Mouse (Mus musculus): Measurements from ENCODE around the gene Pidd1.
A peak's percentile ranks its signal among the peaks of the same experiment; 100 is the strongest.

Pidd1 gene

GRCm38 (mm10) chr7:141443828-141444237 is at the start of gene Pidd1:
Pidd1 (minus strand) TSS chr7:141444025.
- peak; percentile 21 to 25 for DNase-seq (ENCODE audit: low spot score in 2 of 2)

- no peak for DNase-seq (ENCODE audit: low spot score in 2 of 2)
Measured at GRCm38 (mm10) chr7:141492738-141493137, 48.9 kb upstream of the Pidd1 start.

- DNase-seq (ENCODE audit: low spot score in 2 of 2) = no peak
Measured at GRCm38 (mm10) chr7:141491151-141491550, 47.3 kb upstream of the Pidd1 start.

- DNase-seq (ENCODE audit: low spot score in 2 of 2) = no peak
Measured at GRCm38 (mm10) chr7:141487141-141487540, 43.3 kb upstream of the Pidd1 start.

- DNase-seq (ENCODE audit: low spot score in 2 of 2) = no peak
Measured at GRCm38 (mm10) chr7:141486239-141486638, 42.4 kb upstream of the Pidd1 start.

GRCm38 (mm10) chr7:141485606-141486005 is 41.8 kb upstream of the Pidd1 start:
- no peak for DNase-seq (ENCODE audit: low spot score in 2 of 2)

- no peak for DNase-seq (ENCODE audit: low spot score in 2 of 2)
Measured at GRCm38 (mm10) chr7:141485186-141485585, 41.4 kb upstream of the Pidd1 start.

GRCm38 (mm10) chr7:141484186-141485120 is 40.6 kb upstream of the Pidd1 start:
- DNase-seq (ENCODE audit: low spot score in 2 of 2) = no peak

GRCm38 (mm10) chr7:141483114-141483653 is 39.4 kb upstream of the Pidd1 start:
- no peak for DNase-seq (ENCODE audit: low spot score in 2 of 2)

GRCm38 (mm10) chr7:141482531-141483024 is 38.8 kb upstream of the Pidd1 start:
- no peak for DNase-seq (ENCODE audit: low spot score in 2 of 2)

GRCm38 (mm10) chr7:141481498-141482401 is 37.9 kb upstream of the Pidd1 start:
- no peak for DNase-seq (ENCODE audit: low spot score in 2 of 2)

- DNase-seq (ENCODE audit: low spot score in 2 of 2) = peak in 1 of 2 experiments; percentile 67
Measured at GRCm38 (mm10) chr7:141480842-141481497, 37.1 kb upstream of the Pidd1 start.

GRCm38 (mm10) chr7:141478270-141478748 is 34.5 kb upstream of the Pidd1 start:
- no peak for DNase-seq (ENCODE audit: low spot score in 2 of 2)

- no peak for DNase-seq (ENCODE audit: low spot score in 2 of 2)
Measured at GRCm38 (mm10) chr7:141477578-141478269, 33.9 kb upstream of the Pidd1 start.

- DNase-seq (ENCODE audit: low spot score in 2 of 2) = no peak
Measured at GRCm38 (mm10) chr7:141476981-141477370, 33.2 kb upstream of the Pidd1 start.

- peak; percentile 59 to 74 for DNase-seq (ENCODE audit: low spot score in 2 of 2)
Measured at GRCm38 (mm10) chr7:141476226-141476980, 32.6 kb upstream of the Pidd1 start.

GRCm38 (mm10) chr7:141475805-141476158 is 32.0 kb upstream of the Pidd1 start:
- no peak for DNase-seq (ENCODE audit: low spot score in 2 of 2)

GRCm38 (mm10) chr7:141475011-141475804 is 31.4 kb upstream of the Pidd1 start, which contains the start of the genes Polr2l and Tspan4:
Polr2l (minus strand) TSS chr7:141475132.
Tspan4 (plus strand) TSS chr7:141475240.
- DNase-seq (ENCODE audit: low spot score in 2 of 2) = peak in 1 of 2 experiments; percentile 81

GRCm38 (mm10) chr7:141474160-141474559 is 30.3 kb upstream of the Pidd1 start:
- no peak for DNase-seq (ENCODE audit: low spot score in 2 of 2)
